Mouse (Mus musculus): ENCODE results near the gene Usp17la. TPM values are rescaled to one million over a fixed set of nuclear protein-coding genes. Genes with fewer than 3 reads are reported as not detected.

Usp17la gene
- polyA plus RNA-seq, 1 experiment from 2014 or later, result not detected

- DNase-seq (ENCODE audit: low spot score) (no peak), ATAC-seq (no peak)
- Histone ChIP-seq H3K4me1 (ENCODE audit: control insufficient read depth, insufficient read depth, low read length) (no peaks in the 10 kb centered on the region), H3K36me3 (ENCODE audit: control insufficient read depth, insufficient read depth, low read length) (no peaks in the 10 kb centered on the region), H3K9me3 (replicated peaks; ENCODE audit: control insufficient read depth, low read length) (no peaks in the 10 kb centered on the region), H3K4me2 (ENCODE audit: low read length) (no peak within 1 kb of the TSS), H3K27ac (ENCODE audit: low read depth, low read length) (no peak within 1 kb of the TSS), H3K4me3 (ENCODE audit: low read depth, low read length) (no peak within 1 kb of the TSS), H3K9ac (ENCODE audit: low read length) (no peak within 1 kb of the TSS), H3K27me3 (replicated peaks; ENCODE audit: control insufficient read depth, insufficient read depth, low read length) (no peaks in the 10 kb centered on the region)
- 89% methylated on average over 2 of the region's 2 CpGs for WGBS
Measured at GRCm38 (mm10) chr7:104895852-104896251, 39.0 kb downstream of the Usp17la start, which contains the start of gene Olfr666. Gene Olfr666, minus strand, starts transcription at chr7:104895952.

Other genes with a start within 250 kb of the Usp17la start
- not detected in 2 replicates for gene Olfr656, start 243.1 kb upstream of the Usp17la start, polyA plus RNA-seq (2014; fragmentation: Nextera tagmentation; extraction: Ambion mirVana)
- gene Olfr657, start 232.2 kb upstream of the Usp17la start, polyA plus RNA-seq (2014; fragmentation: Nextera tagmentation; extraction: Ambion mirVana), result not detected in 2 replicates
- gene Olfr658, start 209.7 kb upstream of the Usp17la start, polyA plus RNA-seq (2014; fragmentation: Nextera tagmentation; extraction: Ambion mirVana), result 0.08 and 0.21 TPM in 2 replicates
- gene Olfr659, start 190.3 kb upstream of the Usp17la start, polyA plus RNA-seq (2014; fragmentation: Nextera tagmentation; extraction: Ambion mirVana), result not detected in 2 replicates
- gene Olfr661, start 170.5 kb upstream of the Usp17la start, polyA plus RNA-seq (2014; fragmentation: Nextera tagmentation; extraction: Ambion mirVana), result not detected in 2 replicates
- gene Usp17le, start 79.5 kb upstream of the Usp17la start, polyA plus RNA-seq (2014; fragmentation: Nextera tagmentation; extraction: Ambion mirVana), result not detected in 2 replicates
- not detected in 2 replicates for gene Usp17lb, start 14.4 kb upstream of the Usp17la start, polyA plus RNA-seq (2014; fragmentation: Nextera tagmentation; extraction: Ambion mirVana)
- gene Olfr665, start 21.0 kb downstream of the Usp17la start, polyA plus RNA-seq (2014; fragmentation: Nextera tagmentation; extraction: Ambion mirVana), result not detected in 2 replicates
- not detected in 2 replicates for gene Olfr666, start 38.9 kb downstream of the Usp17la start, polyA plus RNA-seq (2014; fragmentation: Nextera tagmentation; extraction: Ambion mirVana)
- not detected in 2 replicates for gene Olfr667, start 64.5 kb downstream of the Usp17la start, polyA plus RNA-seq (2014; fragmentation: Nextera tagmentation; extraction: Ambion mirVana)
- not detected in 2 replicates for gene Olfr668, start 71.0 kb downstream of the Usp17la start, polyA plus RNA-seq (2014; fragmentation: Nextera tagmentation; extraction: Ambion mirVana)
- gene Olfr669, start 77.2 kb downstream of the Usp17la start, polyA plus RNA-seq (2014; fragmentation: Nextera tagmentation; extraction: Ambion mirVana), result not detected in 2 replicates
- gene Olfr670, start 105.6 kb downstream of the Usp17la start, polyA plus RNA-seq (2014; fragmentation: Nextera tagmentation; extraction: Ambion mirVana), result not detected in 2 replicates
- gene Olfr671, start 122.1 kb downstream of the Usp17la start, polyA plus RNA-seq (2014; fragmentation: Nextera tagmentation; extraction: Ambion mirVana), result not detected in 2 replicates
- not detected in 2 replicates for gene Olfr672, start 145.0 kb downstream of the Usp17la start, polyA plus RNA-seq (2014; fragmentation: Nextera tagmentation; extraction: Ambion mirVana)
- gene Olfr675, start 171.5 kb downstream of the Usp17la start, polyA plus RNA-seq (2014; fragmentation: Nextera tagmentation; extraction: Ambion mirVana), result not detected in 2 replicates
- gene Olfr676, start 175.7 kb downstream of the Usp17la start, polyA plus RNA-seq (2014; fragmentation: Nextera tagmentation; extraction: Ambion mirVana), result not detected in 2 replicates
- not detected in 2 replicates for gene Olfr677, start 194.4 kb downstream of the Usp17la start, polyA plus RNA-seq (2014; fragmentation: Nextera tagmentation; extraction: Ambion mirVana)
- not detected in 2 replicates for gene Olfr678, start 207.5 kb downstream of the Usp17la start, polyA plus RNA-seq (2014; fragmentation: Nextera tagmentation; extraction: Ambion mirVana)
- gene Olfr679, start 224.2 kb downstream of the Usp17la start, polyA plus RNA-seq (2014; fragmentation: Nextera tagmentation; extraction: Ambion mirVana), result not detected in 2 replicates
- not detected in 2 replicates for gene Olfr680-ps1, start 235.8 kb downstream of the Usp17la start, polyA plus RNA-seq (2014; fragmentation: Nextera tagmentation; extraction: Ambion mirVana)

Data from forebrain, embryonic 14.5 days (tissue).